Mouse (Mus musculus) frontal cortex, postnatal 10 days (tissue): Measurements from ENCODE around the gene Pik3c2g.
"Not testable (repeated sequence)": the region's sequence is repeated elsewhere in the genome, so short reads cannot be mapped to it uniquely, and the experiment has no call there.

Experiments used
- DNase-seq, 2 experiments: peaks; one replicate each; pipeline ENCODE4 v3.0.0; 2022; ENCODE audit warnings: low spot score in 2 of 2, mixed read lengths in 1 of 2

The Pik3c2g gene

GRCm38 (mm10) chr6:139908997-139909669 is 322.1 kb downstream of the Pik3c2g start:
- no peak for DNase-seq

- no peak for DNase-seq
Measured at GRCm38 (mm10) chr6:139928766-139929165, 341.7 kb downstream of the Pik3c2g start.

- DNase-seq = no peak
Measured at GRCm38 (mm10) chr6:139934861-139935260, 347.8 kb downstream of the Pik3c2g start.

GRCm38 (mm10) chr6:139937581-139937980 is 350.6 kb downstream of the Pik3c2g start:
- DNase-seq = not testable (repeated sequence)

GRCm38 (mm10) chr6:139947106-139947879 is 360.3 kb downstream of the Pik3c2g start:
- no peak for DNase-seq

- no peak for DNase-seq
Measured at GRCm38 (mm10) chr6:139953596-139953995, 366.6 kb downstream of the Pik3c2g start.

GRCm38 (mm10) chr6:139957531-139958241 is 370.7 kb downstream of the Pik3c2g start:
- no peak for DNase-seq

- DNase-seq = no peak
Measured at GRCm38 (mm10) chr6:139963775-139964174, 376.8 kb downstream of the Pik3c2g start.

GRCm38 (mm10) chr6:139964895-139965294 is 377.9 kb downstream of the Pik3c2g start:
- no peak for DNase-seq

- DNase-seq = peak; percentile 13 to 32
Measured at GRCm38 (mm10) chr6:139966684-139967083, 379.7 kb downstream of the Pik3c2g start.

GRCm38 (mm10) chr6:139971608-139972298 is 384.7 kb downstream of the Pik3c2g start:
- DNase-seq = no peak

- DNase-seq = no peak
Measured at GRCm38 (mm10) chr6:139974668-139975067, 387.6 kb downstream of the Pik3c2g start.

GRCm38 (mm10) chr6:139978114-139978513 is 391.1 kb downstream of the Pik3c2g start:
- no peak for DNase-seq

- no peak for DNase-seq
Measured at GRCm38 (mm10) chr6:139981061-139981460, 394.0 kb downstream of the Pik3c2g start.

- DNase-seq = no peak
Measured at GRCm38 (mm10) chr6:139984069-139984468, 397.0 kb downstream of the Pik3c2g start.

GRCm38 (mm10) chr6:139986564-139986963 is 399.5 kb downstream of the Pik3c2g start:
- no peak for DNase-seq

GRCm38 (mm10) chr6:139989075-139989474 is 402.1 kb downstream of the Pik3c2g start:
- no peak for DNase-seq

GRCm38 (mm10) chr6:139989597-139989996 is 402.6 kb downstream of the Pik3c2g start:
- no peak for DNase-seq

- DNase-seq = no peak
Measured at GRCm38 (mm10) chr6:140005181-140005580, 418.2 kb downstream of the Pik3c2g start.
